Mouse (Mus musculus) lung, adult 2 months (tissue): ENCODE results near the gene Slc12a3.

Source experiments
- CTCF ChIP-seq: fragments of 200-500 bp; IDR thresholded peaks from 2 replicates; pipeline ENCODE4 v1.5.1; 2011; ENCODE audit warnings: mild to moderate bottlenecking, low read length, control low read depth; ENCODE audit not compliant: insufficient read depth
- POLR2A ChIP-seq: fragments of 200-500 bp; IDR thresholded peaks from 2 replicates; pipeline ENCODE4 v1.6.1; 2011; ENCODE audit warnings: low read depth, mild to moderate bottlenecking, control low read depth, low read length, borderline replicate concordance; ENCODE audit errors: extremely low read depth

DNA sequence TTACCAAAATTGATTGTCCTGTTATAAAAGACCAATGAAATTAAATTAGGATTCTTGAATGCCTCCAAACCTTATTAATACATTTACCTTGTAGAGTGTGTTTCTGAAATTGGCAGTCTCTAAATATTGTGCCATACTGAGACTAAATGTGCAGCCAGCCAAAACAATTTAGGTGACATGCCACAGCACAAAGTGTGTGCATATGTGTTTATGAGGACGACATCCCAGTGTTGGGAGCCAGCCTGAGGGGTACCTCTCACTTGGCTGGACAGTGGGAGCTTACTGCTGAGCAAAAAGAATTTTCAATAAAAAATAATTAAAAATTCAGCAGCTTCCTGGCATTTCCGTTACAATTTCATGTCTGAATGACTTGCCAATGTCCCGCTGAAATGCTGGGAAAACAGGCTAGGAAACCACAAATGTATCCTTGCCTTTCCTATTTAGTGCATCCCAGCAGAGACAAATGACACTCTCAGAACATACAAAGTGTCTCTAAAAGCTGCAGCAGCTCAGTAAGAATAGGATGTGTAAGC, 46.5 kb upstream of the Slc12a3 start:
- TF ChIP-seq CTCF (no peak), POLR2A (no peak)
